Mouse (Mus musculus) CH12.LX (cell line): ENCODE measurements at regions not wholly inside any gene's neighbourhood (a gene's known extent, or its start where the extent isn't known, plus 50 kb on each side); places are given as distances from the start of the nearest gene placed in this dataset.

Source experiments
- DNase-seq: peaks from one replicate; pipeline ENCODE4 v3.0.0-alpha.2; 2013; ENCODE audit errors: extremely low read depth
- H3K27ac ChIP-seq: 2 replicates; pipeline ENCODE4 v1.5.1; 2012; ENCODE audit warnings: low read depth, mild to moderate bottlenecking, control low read depth, moderate library complexity; ENCODE audit not compliant: insufficient read depth
- H3K27me3 ChIP-seq: replicated peaks from 2 replicates; pipeline ENCODE3; 2012; ENCODE audit warnings: inconsistent platforms
- H3K36me3 ChIP-seq, 2 experiments: replicated peaks in 1 of 2; 2 replicates each; pipeline versions ENCODE3 to v1.6.1; 2012; ENCODE audit warnings: inconsistent platforms in 1 of 2, low read length in 1 of 2, mild to moderate bottlenecking in 1 of 2, mixed read lengths in 1 of 2, moderate library complexity in 1 of 2; ENCODE audit not compliant: control insufficient read depth in 1 of 2, insufficient read depth in 1 of 2
- H3K4me1 ChIP-seq, 2 experiments: 2 replicates each; pipeline ENCODE4 v1.6.1; 2012; ENCODE audit warnings: inconsistent platforms in 1 of 2, moderate library complexity in 1 of 2; ENCODE audit not compliant: insufficient read depth in 2 of 2, control insufficient read depth in 1 of 2
- H3K4me2 ChIP-seq: 2 replicates; pipeline ENCODE4 v1.6.1; 2012; ENCODE audit warnings: low read depth, mild to moderate bottlenecking, control low read depth; ENCODE audit not compliant: poor library complexity, insufficient read depth, severe bottlenecking
- H3K4me3 ChIP-seq, 3 experiments: fragments of 150-350 bp in 1 of 3; sonication (generic) in 1 of 3; replicated peaks in 1 of 3; 2 replicates each; pipeline versions ENCODE3 to v1.5.1; 2011 to 2012; ENCODE audit warnings: low read depth in 2 of 3, low read length in 2 of 3, mild to moderate bottlenecking in 2 of 3, moderate library complexity in 2 of 3, control low read depth in 1 of 3, improper control_type of control experiment in 1 of 3, inconsistent platforms in 1 of 3, mixed read lengths in 1 of 3; ENCODE audit not compliant: poor library complexity in 1 of 3
- H3K79me2 ChIP-seq: replicated peaks from 2 replicates; pipeline ENCODE4 v1.6.1; 2012; ENCODE audit warnings: mild to moderate bottlenecking, moderate library complexity; ENCODE audit not compliant: control insufficient read depth, poor library complexity, insufficient read depth, severe bottlenecking; ENCODE audit errors: extremely low read depth
- H3K9ac ChIP-seq: 2 replicates; pipeline ENCODE4 v1.6.1; 2012; ENCODE audit warnings: low read depth, mild to moderate bottlenecking, control low read depth, moderate library complexity; ENCODE audit not compliant: insufficient read depth
- H3K9me3 ChIP-seq: replicated peaks from 2 replicates; pipeline ENCODE3; 2012; ENCODE audit warnings: low read length, inconsistent platforms, mixed read lengths
- CTCF ChIP-seq, 2 experiments: IDR thresholded peaks in 1 of 2; conservative IDR thresholded peaks in 1 of 2; 2 replicates each; pipeline ENCODE4 v1.5.1; 2011 to 2012; ENCODE audit warnings: low read depth in 2 of 2, low read length in 2 of 2, improper control_type of control experiment in 1 of 2, inconsistent platforms in 1 of 2, mild to moderate bottlenecking in 1 of 2, moderate library complexity in 1 of 2
- ELF1 ChIP-seq: IDR thresholded peaks from 2 replicates; pipeline ENCODE4 v1.6.1; 2014; ENCODE audit warnings: low read depth, mild to moderate bottlenecking, inconsistent platforms, low read length, improper control_type of control experiment
- EP300 ChIP-seq: IDR thresholded peaks from 2 replicates; pipeline ENCODE4 v1.6.1; 2011; ENCODE audit warnings: low read length, improper control_type of control experiment
- GABPA ChIP-seq: IDR thresholded peaks from 2 replicates; pipeline ENCODE4 v1.6.1; 2012; ENCODE audit warnings: low read depth, low read length, improper control_type of control experiment, inconsistent platforms; ENCODE audit not compliant: insufficient replicate concordance
- HCFC1 ChIP-seq: IDR thresholded peaks from 2 replicates; pipeline ENCODE4 v1.6.1; 2012; ENCODE audit warnings: low read depth, mild to moderate bottlenecking, inconsistent platforms, low read length, improper control_type of control experiment
- JUN ChIP-seq: IDR thresholded peaks from 2 replicates; pipeline ENCODE4 v1.6.1; 2011; ENCODE audit warnings: low read depth, mild to moderate bottlenecking, low read length, improper control_type of control experiment, moderate library complexity; ENCODE audit not compliant: insufficient read depth
- MAX ChIP-seq: IDR thresholded peaks from 2 replicates; pipeline ENCODE4 v1.6.1; 2011; ENCODE audit warnings: low read length, improper control_type of control experiment
- MAZ ChIP-seq: IDR thresholded peaks from 2 replicates; pipeline ENCODE4 v1.6.1; 2012; ENCODE audit warnings: low read depth, mild to moderate bottlenecking, inconsistent platforms, low read length, improper control_type of control experiment, moderate library complexity
- NELFE ChIP-seq: IDR thresholded peaks from 2 replicates; pipeline ENCODE4 v1.6.1; 2011; ENCODE audit warnings: low read depth, low read length, improper control_type of control experiment
- PAX5 ChIP-seq: IDR thresholded peaks from 2 replicates; pipeline ENCODE4 v1.6.1; 2012; ENCODE audit warnings: low read length, inconsistent platforms, mixed read lengths
- RCOR1 ChIP-seq: conservative IDR thresholded peaks from 2 replicates; pipeline ENCODE4 v1.6.1; 2012; ENCODE audit warnings: low read depth, mild to moderate bottlenecking, inconsistent platforms, low read length, improper control_type of control experiment
- USF1 ChIP-seq: IDR thresholded peaks from 2 replicates; pipeline ENCODE4 v1.6.1; 2014; ENCODE audit warnings: low read depth, mild to moderate bottlenecking, inconsistent platforms, low read length, improper control_type of control experiment
- ZKSCAN1 ChIP-seq: IDR thresholded peaks from 2 replicates; pipeline ENCODE4 v1.6.1; 2012; ENCODE audit warnings: low read depth, inconsistent platforms, low read length, improper control_type of control experiment, borderline replicate concordance
- dilution Hi-C: fragments of 300-500 bp; cut with MboI; formaldehyde crosslinking; loops from 2 replicates; pipeline ENCODE4 v1.14.3; 2020; ENCODE audit warnings: low sequenced_read_pairs; ENCODE audit not compliant: extremely low pct_unique_long_range_greater_than_20kb, extremely low pct_ligation_motif_present
- in situ Hi-C: fragments of 300-500 bp; cut with MboI; formaldehyde crosslinking; loops from 3 replicates; pipeline ENCODE4 v1.14.3; 2019; ENCODE audit warnings: low sequenced_read_pairs, low pct_ligation_motif_present, low pct_unique_long_range_greater_than_20kb, mixed read lengths

- no peak for DNase-seq
- no peak for TF ChIP-seq USF1
- Histone ChIP-seq H3K9me3 (no peaks in the 10 kb centered on the region), H3K27ac (no peak overlapping the region), H3K36me3 (no peaks in the 10 kb centered on the region), H3K4me1 (no peaks in the 10 kb centered on the region), H3K27me3 (peaks cover 73% of the 10 kb centered on the region), H3K79me2 (no peaks in the 10 kb centered on the region), H3K4me2 (no peak overlapping the region), H3K9ac (no peak overlapping the region), H3K4me3 (no peak overlapping the region)
- dilution Hi-C loops: no loop called here
- in situ Hi-C loops: no loop called here
Observed at GRCm38 (mm10) chr4:148728800-148729199, 75.4 kb upstream of the Casz1 start.

DNA sequence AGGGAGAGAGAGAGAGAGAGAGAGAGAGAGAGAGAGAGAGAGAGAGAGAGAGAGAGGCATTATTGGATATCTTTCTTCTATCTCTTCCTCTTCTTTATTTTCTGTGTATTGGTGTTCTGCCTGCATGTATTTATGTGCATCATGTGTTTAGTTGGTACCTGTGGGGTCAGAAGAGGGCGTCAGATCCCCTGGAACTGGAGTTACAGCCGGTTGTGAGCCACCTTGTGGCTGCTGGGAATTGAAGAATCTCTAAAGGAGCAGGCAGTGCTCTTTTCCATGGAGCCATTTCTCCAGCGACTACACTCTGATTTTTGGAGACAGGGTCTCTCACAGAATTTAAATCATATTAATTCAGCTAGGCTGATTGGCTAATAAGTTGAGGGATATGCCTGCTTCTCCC lies 72.6 kb upstream of the Casz1 start:
- H3K27me3 ChIP-seq: peaks cover 79% of the 10 kb centered on the region
- no peak overlapping the region for H3K27ac ChIP-seq
- no peak overlapping the region for H3K9ac ChIP-seq
- H3K4me1 ChIP-seq: no peaks in the 10 kb centered on the region
- no peak for DNase-seq
- dilution Hi-C loops: no loop called here
- no peak overlapping the region for H3K4me2 ChIP-seq
- H3K9me3 ChIP-seq: no peaks in the 10 kb centered on the region
- H3K36me3 ChIP-seq: no peaks in the 10 kb centered on the region
- no peaks in the 10 kb centered on the region for H3K79me2 ChIP-seq
- TF ChIP-seq JUN: no peak
- TF ChIP-seq NELFE: no peak
- peak in 1 of 2 experiments; percentile 34; a peak in 2 of 4 replicates for TF ChIP-seq CTCF (conservative IDR thresholded peaks at IDR 0.05 in 1 of 2, IDR thresholded peaks at IDR 0.05 in 1 of 2; ENCODE audit: low read depth in 2 of 2, low read length in 2 of 2)
- in situ Hi-C loops: loop anchor here (10.0 kb wide), 1 partner anchor 333 kb away; no protein-coding TSS in a partner anchor
- H3K4me3 ChIP-seq: no peak overlapping the region

DNA sequence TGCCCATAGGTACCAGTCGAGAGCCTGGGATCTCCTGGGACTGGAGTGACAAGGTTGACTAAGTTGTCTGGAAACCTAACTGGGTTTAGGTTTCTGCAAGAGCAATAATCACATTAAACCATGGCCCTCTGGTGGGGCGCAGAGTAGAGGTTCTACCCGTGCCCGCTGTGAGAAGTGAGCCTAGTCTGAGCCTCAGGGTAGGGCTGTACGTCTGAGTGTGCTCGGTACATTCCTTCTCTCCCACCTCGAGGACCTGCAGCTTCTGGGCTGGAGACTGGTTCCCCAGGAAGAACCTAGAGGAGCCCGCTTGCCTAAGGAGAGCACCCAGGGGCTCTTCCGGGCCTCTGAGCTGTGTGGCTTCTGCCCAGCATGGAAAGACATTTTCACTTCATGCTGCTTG lies 70.2 kb upstream of the Casz1 start:
- Histone ChIP-seq H3K27ac (no peak overlapping the region), H3K4me2 (no peak overlapping the region), H3K9me3 (no peaks in the 10 kb centered on the region), H3K79me2 (no peaks in the 10 kb centered on the region), H3K36me3 (no peaks in the 10 kb centered on the region), H3K4me3 (no peak overlapping the region), H3K4me1 (no peaks in the 10 kb centered on the region), H3K27me3 (peaks cover 82% of the 10 kb centered on the region), H3K9ac (no peak overlapping the region)
- dilution Hi-C loops (no loop called here), in situ Hi-C loops (loop anchor here (10.0 kb wide), 1 partner anchor 331 kb away; no protein-coding TSS in a partner anchor)
- no peak for DNase-seq
- TF ChIP-seq NELFE (no peak), MAZ (no peak), GABPA (no peak), ZKSCAN1 (no peak), EP300 (no peak), RCOR1 (no peak), HCFC1 (no peak), PAX5 (no peak), MAX (no peak), ELF1 (no peak), CTCF (conservative IDR thresholded peaks at IDR 0.05 in 1 of 2, IDR thresholded peaks at IDR 0.05 in 1 of 2; ENCODE audit: low read depth in 2 of 2, low read length in 2 of 2) (no peak)
